Mouse (Mus musculus) stomach, postnatal 0 days (tissue): ENCODE results near the gene Sall2. TPM values are rescaled to one million over a fixed set of nuclear protein-coding genes. Genes with fewer than 3 reads are reported as not detected.

Source experiments
- ATAC-seq: fragments of 200-750 bp; cut with Nextera tagmentation; 2 replicates; pipeline ENCODE4 v1.8.0; 2017; ENCODE audit not compliant: low FRiP score, low TSS enrichment
- DNase-seq: peaks from one replicate; pipeline ENCODE4 v3.0.0-alpha.2; 2016; ENCODE audit warnings: low spot score
- H3K27ac ChIP-seq: fragments of 300-500 bp; sonication (generic); replicated peaks from 2 replicates; pipeline ENCODE4 v1.5.1; 2014; ENCODE audit warnings: mild to moderate bottlenecking, control low read depth
- H3K27me3 ChIP-seq: fragments of 300-500 bp; sonication (generic); 2 replicates; pipeline ENCODE4 v1.6.1; 2014; ENCODE audit warnings: low read length; ENCODE audit not compliant: control insufficient read depth, insufficient read depth
- H3K36me3 ChIP-seq: fragments of 300-500 bp; sonication (generic); 2 replicates; pipeline ENCODE4 v1.6.1; 2014; ENCODE audit warnings: low read length, mixed read lengths; ENCODE audit not compliant: control insufficient read depth, insufficient read depth
- H3K4me1 ChIP-seq: fragments of 300-500 bp; sonication (generic); replicated peaks from 2 replicates; pipeline ENCODE4 v1.6.1; 2014; ENCODE audit warnings: antibody characterized with exemption; ENCODE audit not compliant: control insufficient read depth, insufficient read depth
- H3K4me2 ChIP-seq: fragments of 300-500 bp; sonication (generic); replicated peaks from 2 replicates; pipeline ENCODE4 v1.6.1; 2014; ENCODE audit warnings: low read depth, mild to moderate bottlenecking, control low read depth, moderate library complexity
- H3K4me3 ChIP-seq: fragments of 300-500 bp; sonication (generic); 2 replicates; pipeline ENCODE4 v1.5.1; 2014; ENCODE audit warnings: low read depth, low read length, control low read depth
- H3K9ac ChIP-seq: fragments of 300-500 bp; sonication (generic); 2 replicates; pipeline ENCODE4 v1.6.1; 2014; ENCODE audit warnings: mild to moderate bottlenecking, low read length, control low read depth, mixed read lengths
- H3K9me3 ChIP-seq: fragments of 300-500 bp; sonication (generic); 2 replicates; pipeline ENCODE4 v1.6.1; 2016; ENCODE audit warnings: low read length; ENCODE audit not compliant: control insufficient read depth
- CTCF ChIP-seq: IDR thresholded peaks from 2 replicates; pipeline ENCODE4 v1.5.1; 2016; ENCODE audit warnings: antibody characterized with exemption, low read depth, mild to moderate bottlenecking, moderate library complexity
- EP300 ChIP-seq: optimal IDR thresholded peaks from 2 replicates; pipeline ENCODE3; 2016; ENCODE audit warnings: antibody characterized with exemption
- WGBS: fragments of 180-500 bp; shearing (Covaris S2); extraction: QIAGEN DNeasy Blood & Tissue Kit; methylation state at CpG from one replicate; pipeline ENCODE4 v1.1.7; 2014; 5-methylcytosine and 5-hydroxymethylcytosine counted together
- polyA plus RNA-seq: library from polyadenylated mRNA; unstranded; fragments of >200 nt; fragmentation: Nextera tagmentation; extraction: Ambion mirVana; gene quantifications from 2 replicates; pipeline ENCODE4 v1.2.1, GENCODE M21; 2015

The Sall2 gene
- polyA plus RNA-seq, 1 experiment from 2014 or later: 2.1 TPM

- H3K4me1 ChIP-seq: no peaks in the 10 kb centered on the region; the same call in 1 of the 2 replicates
- H3K36me3 ChIP-seq: peaks cover 8% of the 10 kb centered on the region
- 82% methylated on average over 3 of the region's 3 CpGs for WGBS
- H3K27me3 ChIP-seq: no peaks in the 10 kb centered on the region
- TF ChIP-seq CTCF: no peak
- TF ChIP-seq EP300: no peak
- H3K27ac ChIP-seq: no peak overlapping the region
- H3K9me3 ChIP-seq: no peaks in the 10 kb centered on the region
- ATAC-seq: no peak
- no peak overlapping the region for H3K4me3 ChIP-seq
- DNase-seq: no peak
- H3K4me2 ChIP-seq: no peak overlapping the region
- no peak overlapping the region for H3K9ac ChIP-seq
Observed at GRCm38 (mm10) chr14:52284191-52284590, 44.4 kb downstream of the Sall2 start.

- no peaks in the 10 kb centered on the region; the same call in 1 of the 2 replicates for H3K4me1 ChIP-seq
- no peak overlapping the region for H3K27ac ChIP-seq
- H3K36me3 ChIP-seq: peaks cover 8% of the 10 kb centered on the region
- no peak for DNase-seq
- no peaks in the 10 kb centered on the region for H3K27me3 ChIP-seq
- TF ChIP-seq CTCF (no peak), EP300 (no peak)
- no peaks in the 10 kb centered on the region for H3K9me3 ChIP-seq
- H3K4me2 ChIP-seq: no peak overlapping the region
- no peak for ATAC-seq
- 95% methylated on average over 5 of the region's 5 CpGs for WGBS
- H3K4me3 ChIP-seq: no peak overlapping the region
- H3K9ac ChIP-seq: no peak overlapping the region
Observed at GRCm38 (mm10) chr14:52283629-52284028, 44.9 kb downstream of the Sall2 start.

- H3K9ac ChIP-seq: peak overlapping the region; percentile 92
- DNase-seq: peak; percentile 52
- no peaks in the 10 kb centered on the region; the same call in 1 of the 2 replicates for H3K4me1 ChIP-seq
- H3K9me3 ChIP-seq: no peaks in the 10 kb centered on the region
- peak overlapping the region; percentile 92 for H3K27ac ChIP-seq
- TF ChIP-seq EP300 (peak; percentile 36), CTCF (no peak)
- 0 out of 2 replicates have a peak, but pooled peaks have one; percentile 8 for ATAC-seq
- H3K36me3 ChIP-seq: peaks cover 3% of the 10 kb centered on the region; the same call in 1 of the 2 replicates
- H3K4me3 ChIP-seq: peak overlapping the region; percentile 89
- 1% methylated on average over 21 of the region's 21 CpGs for WGBS
- H3K27me3 ChIP-seq: no peaks in the 10 kb centered on the region
- peak overlapping the region; percentile 68 for H3K4me2 ChIP-seq
Observed at GRCm38 (mm10) chr14:52279747-52280120, 48.8 kb downstream of the Sall2 start.

- TF ChIP-seq CTCF (peak; percentile 100), EP300 (no peak)
- peak; percentile 99 for ATAC-seq
- H3K4me2 ChIP-seq: peak within 1 kb of the TSS; percentile 68
- peak; percentile 99 for DNase-seq
- under 1% methylated on average over 66 of the region's 66 CpGs for WGBS
- H3K4me1 ChIP-seq: no peaks in the 10 kb centered on the region; the same call in 1 of the 2 replicates
- H3K4me3 ChIP-seq: peak within 1 kb of the TSS; percentile 89
- peaks cover 3% of the 10 kb centered on the region; the same call in 1 of the 2 replicates for H3K36me3 ChIP-seq
- H3K27ac ChIP-seq: peak within 1 kb of the TSS; percentile 92
- H3K9me3 ChIP-seq: no peaks in the 10 kb centered on the region
- peak within 1 kb of the TSS; percentile 92 for H3K9ac ChIP-seq
- H3K27me3 ChIP-seq: no peaks in the 10 kb centered on the region
Observed at GRCm38 (mm10) chr14:52278932-52279746, 49.4 kb downstream of the Sall2 start, which contains the start of the genes Tox4 and Rab2b. Gene Tox4, plus strand, starts transcription at chr14:52279146. Gene Rab2b, minus strand, starts transcription at chr14:52279545.

- Histone ChIP-seq H3K36me3 (peaks cover 3% of the 10 kb centered on the region; the same call in 1 of the 2 replicates), H3K27ac (no peak overlapping the region), H3K9me3 (no peaks in the 10 kb centered on the region), H3K4me1 (no peaks in the 10 kb centered on the region; the same call in 1 of the 2 replicates), H3K27me3 (no peaks in the 10 kb centered on the region), H3K4me3 (no peak overlapping the region), H3K4me2 (no peak overlapping the region), H3K9ac (no peak overlapping the region)
- ATAC-seq (no peak), DNase-seq (no peak)
- WGBS: 98% methylated on average over 4 of the region's 4 CpGs
- TF ChIP-seq CTCF (no peak), EP300 (no peak)
Observed at GRCm38 (mm10) chr14:52277210-52277609, 51.4 kb downstream of the Sall2 start.

- Histone ChIP-seq H3K27me3 (no peaks in the 10 kb centered on the region), H3K27ac (no peak overlapping the region), H3K4me2 (no peak overlapping the region), H3K4me1 (no peaks in the 10 kb centered on the region), H3K36me3 (peaks cover 7% of the 10 kb centered on the region; the same call in 1 of the 2 replicates), H3K9ac (no peak overlapping the region), H3K9me3 (no peaks in the 10 kb centered on the region), H3K4me3 (no peak overlapping the region)
- no peak for ATAC-seq
- 63% methylated on average over 3 of the region's 3 CpGs for WGBS
- DNase-seq: no peak
- TF ChIP-seq EP300: no peak
- TF ChIP-seq CTCF: no peak
Observed at GRCm38 (mm10) chr14:52272781-52273180, 55.8 kb downstream of the Sall2 start.

Other genes with a start within 250 kb of the Sall2 start
- 162 and 167 TPM in 2 replicates for gene Hnrnpc, start 224.7 kb downstream of the Sall2 start, polyA plus RNA-seq
- 29.4 and 29.8 TPM in 2 replicates for gene Rpgrip1, start 218.1 kb downstream of the Sall2 start, polyA plus RNA-seq
- gene Supt16, start 131.3 kb downstream of the Sall2 start, polyA plus RNA-seq: 15.2 and 20.0 TPM in 2 replicates
- 12.6 and 14.2 TPM in 2 replicates for gene Chd8, start 71.0 kb downstream of the Sall2 start, polyA plus RNA-seq
- gene Tox4, start 49.6 kb downstream of the Sall2 start, polyA plus RNA-seq: 21.5 and 22.9 TPM in 2 replicates
- gene Rab2b, start 49.2 kb downstream of the Sall2 start, polyA plus RNA-seq: 6.9 and 7.3 TPM in 2 replicates
- gene Mettl3, start 23.6 kb downstream of the Sall2 start, polyA plus RNA-seq: 13.7 and 15.9 TPM in 2 replicates
- not detected in 2 replicates for gene Olfr1513, start 27.6 kb upstream of the Sall2 start, polyA plus RNA-seq
- gene Olfr1512, start 50.4 kb upstream of the Sall2 start, polyA plus RNA-seq: not detected in 2 replicates
- 0.13 TPM in 1 of 2 replicates, not detected in the other for gene Olfr1511, start 68.6 kb upstream of the Sall2 start, polyA plus RNA-seq
- gene Olfr1510, start 85.6 kb upstream of the Sall2 start, polyA plus RNA-seq: 0.21 and 0.35 TPM in 2 replicates
- gene Olfr1509, start 114.2 kb upstream of the Sall2 start, polyA plus RNA-seq: not detected in 2 replicates
- gene Olfr1508, start 138.7 kb upstream of the Sall2 start, polyA plus RNA-seq: not detected in 2 replicates
- gene Olfr1507, start 167.0 kb upstream of the Sall2 start, polyA plus RNA-seq: not detected in 2 replicates